Comparison of ENCODE assay signal across 8 mouse cellular contexts in genomic region chr2:52037882-52038281, GRCm38 (mm10). TPM values are rescaled to one million over a fixed set of nuclear protein-coding genes. Genes with fewer than 3 reads are reported as not detected.
DNase-seq lines count a peak whose midpoint lies in the region; ATAC-seq and TF ChIP-seq lines count a peak whose summit lies in the region.

Tnfaip6 (plus strand) TSS chr2:52038009.

- no peaks in the 10 kb centered on the region for H3K4me1 ChIP-seq in ES-Bruce4 (ENCODE audit: control insufficient read depth, insufficient read depth, low read length)
- peaks cover 16% of the 10 kb centered on the region for H3K4me1 ChIP-seq in hindbrain, embryonic 12.5 days
- H3K4me1 ChIP-seq in lung, embryonic 15.5 days, result 0 out of 2 replicates have a peak, but pooled peaks cover 2% of the 10 kb centered on the region
- H3K4me1 ChIP-seq in neural tube, embryonic 15.5 days, result peaks cover 7% of the 10 kb centered on the region

- peak within 1 kb of the TSS; percentile 62 for H3K4me2 ChIP-seq in hindbrain, embryonic 12.5 days (replicated peaks)
- H3K4me2 ChIP-seq in lung, embryonic 15.5 days, result peak within 1 kb of the TSS; percentile 53
- H3K4me2 ChIP-seq in neural tube, embryonic 15.5 days, result peak within 1 kb of the TSS; percentile 68

- no peak for TF ChIP-seq CTCF in ES-Bruce4 (IDR thresholded peaks at IDR 0.05; ENCODE audit: low read depth, low read length)

- H3K36me3 ChIP-seq in ES-Bruce4 (ENCODE audit: control insufficient read depth, insufficient read depth, low read length, poor library complexity, severe bottlenecking), result no peaks in the 10 kb centered on the region
- no peaks in the 10 kb centered on the region for H3K36me3 ChIP-seq in hindbrain, embryonic 12.5 days
- no peaks in the 10 kb centered on the region for H3K36me3 ChIP-seq in lung, embryonic 15.5 days
- no peaks in the 10 kb centered on the region for H3K36me3 ChIP-seq in neural tube, embryonic 15.5 days

- 0% methylated on average over 17 of the region's 17 CpGs for WGBS in hindbrain, embryonic 12.5 days
- under 1% methylated on average over 17 of the region's 17 CpGs for WGBS in lung, embryonic 15.5 days
- under 1% methylated on average over 17 of the region's 17 CpGs for WGBS in neural tube, embryonic 15.5 days

- no peaks in the 10 kb centered on the region for H3K27me3 ChIP-seq in ES-Bruce4 (ENCODE audit: control insufficient read depth, insufficient read depth, low read length, poor library complexity, severe bottlenecking)
- no peaks in the 10 kb centered on the region for H3K27me3 ChIP-seq in hindbrain, embryonic 12.5 days
- H3K27me3 ChIP-seq in lung, embryonic 15.5 days, result no peaks in the 10 kb centered on the region
- no peaks in the 10 kb centered on the region for H3K27me3 ChIP-seq in neural tube, embryonic 15.5 days (replicated peaks)

- no peak for ATAC-seq in hindbrain, embryonic 12.5 days (ENCODE audit: low FRiP score)
- ATAC-seq in lung, embryonic 15.5 days (ENCODE audit: borderline replicate concordance, extremely low read depth, low FRiP score, low TSS enrichment), result peak; percentile 82; the same call in 1 of the 2 replicates
- ATAC-seq in neural tube, embryonic 15.5 days (ENCODE audit: low FRiP score), result no peak; the same call in 1 of the 2 replicates

- peak within 1 kb of the TSS; percentile 37 for H3K4me3 ChIP-seq in ES-Bruce4 (ENCODE audit: low read depth, low read length)
- H3K4me3 ChIP-seq in hindbrain, embryonic 12.5 days, result peak within 1 kb of the TSS; percentile 42
- H3K4me3 ChIP-seq in lung, embryonic 15.5 days, result peak within 1 kb of the TSS; percentile 42
- H3K4me3 ChIP-seq in neural tube, embryonic 15.5 days (replicated peaks), result peak within 1 kb of the TSS; percentile 43

- H3K9ac ChIP-seq in ES-Bruce4 (ENCODE audit: low read depth, poor library complexity, severe bottlenecking), result peak within 1 kb of the TSS; percentile 28
- H3K9ac ChIP-seq in hindbrain, embryonic 12.5 days, result peak within 1 kb of the TSS; percentile 43; the same call in 1 of the 2 replicates
- H3K9ac ChIP-seq in lung, embryonic 15.5 days, result peak within 1 kb of the TSS; percentile 8; the same call in 1 of the 2 replicates
- H3K9ac ChIP-seq in neural tube, embryonic 15.5 days (replicated peaks), result peak within 1 kb of the TSS; percentile 11

- TF ChIP-seq POLR2A in ES-Bruce4 (IDR thresholded peaks at IDR 0.05; ENCODE audit: insufficient read depth, low read length), result no peak

- DNase-seq in cerebellum, postnatal 14 days, result peak; percentile 9 to 24
- peak; percentile 79 for DNase-seq in gastrocnemius, adult 18-20 months (ENCODE audit: low spot score)
- peak; percentile 21 for DNase-seq in layer of hippocampus, postnatal 10 days (ENCODE audit: low spot score in 2 of 2)
- no peak for DNase-seq in thymus, postnatal 0 days (ENCODE audit: low spot score)

- no peak for TF ChIP-seq EP300 in ES-Bruce4 (IDR thresholded peaks at IDR 0.05; ENCODE audit: insufficient read depth, low read depth, low read length)

- H3K9me3 ChIP-seq in ES-Bruce4 (replicated peaks; ENCODE audit: control insufficient read depth, insufficient read depth, low read length, poor library complexity, severe bottlenecking), result no peaks in the 10 kb centered on the region
- no peaks in the 10 kb centered on the region for H3K9me3 ChIP-seq in hindbrain, embryonic 12.5 days (replicated peaks)
- no peaks in the 10 kb centered on the region for H3K9me3 ChIP-seq in lung, embryonic 15.5 days
- H3K9me3 ChIP-seq in neural tube, embryonic 15.5 days (replicated peaks), result no peaks in the 10 kb centered on the region

- H3K27ac ChIP-seq in ES-Bruce4 (ENCODE audit: insufficient read depth, low read length), result no peak within 1 kb of the TSS
- 0 out of 2 replicates have a peak within 1 kb of the TSS, but pooled peaks have one; percentile 3 for H3K27ac ChIP-seq in hindbrain, embryonic 12.5 days
- no peak within 1 kb of the TSS for H3K27ac ChIP-seq in lung, embryonic 15.5 days
- H3K27ac ChIP-seq in neural tube, embryonic 15.5 days (replicated peaks), result no peak within 1 kb of the TSS

RNA-seq across cellular contexts. Expression of gene Tnfaip6, which starts in this region (rescaled TPM):
- 2.1 and 2.8 TPM in 2 replicates for polyA plus RNA-seq in ES-Bruce4 (2011; ENCODE audit: insufficient read depth, insufficient read length, low read depth, missing spikeins)
- 1 to 10 TPM in 1 of 2 experiments, under 1 TPM in 1; 0.48 to 1.5 TPM for total RNA-seq in gastrocnemius, adult 18-20 months (2021)
- 26.0 and 34.5 TPM in 2 replicates for polyA plus RNA-seq in hindbrain, embryonic 12.5 days (2016; fragmentation: Nextera tagmentation; extraction: Ambion mirVana)
- total RNA-seq in layer of hippocampus, postnatal 10 days (2021), result under 1 TPM; 0.55 to 0.76 TPM
- 6.5 and 6.6 TPM in 2 replicates for polyA plus RNA-seq in lung, embryonic 15.5 days (2015; fragmentation: Nextera tagmentation; extraction: Ambion mirVana)
- 3.6 and 4.2 TPM in 2 replicates for polyA plus RNA-seq in neural tube, embryonic 15.5 days (2015; fragmentation: Nextera tagmentation; extraction: Ambion mirVana)
- polyA plus RNA-seq in thymus, postnatal 0 days (2015; fragmentation: Nextera tagmentation; extraction: Ambion mirVana), result 2.7 and 2.9 TPM in 2 replicates

Comparison
In these comparisons a context has a peak if more than half of its experiments do, and no peak if none do; other contexts are left out.
1. Peak in DNase-seq in layer of hippocampus, postnatal 10 days; RNA of the gene not detected or under 1 TPM.